Mouse (Mus musculus): ENCODE data around the gene Natd1.

- TF ChIP-seq POLR2A (IDR thresholded peaks at IDR 0.05; ENCODE audit: low read depth, low read length): no peak
- TF ChIP-seq CTCF (conservative IDR thresholded peaks at IDR 0.05; ENCODE audit: insufficient read depth, insufficient read length, low read depth, low read length): no peak
These were observed 9.9 kb upstream of the Natd1 start for GRCm38 (mm10) chr11:60924498-60924897.

All from kidney, adult 2 months (tissue).